Mouse (Mus musculus): ENCODE measurements at regions not wholly inside any gene's neighbourhood (a gene's known extent, or its start where the extent isn't known, plus 50 kb on each side); places are given as distances from the start of the nearest gene placed in this dataset.
"Not testable (repeated sequence)": the region's sequence is repeated elsewhere in the genome, so short reads cannot be mapped to it uniquely, and the experiment has no call there.

DNA sequence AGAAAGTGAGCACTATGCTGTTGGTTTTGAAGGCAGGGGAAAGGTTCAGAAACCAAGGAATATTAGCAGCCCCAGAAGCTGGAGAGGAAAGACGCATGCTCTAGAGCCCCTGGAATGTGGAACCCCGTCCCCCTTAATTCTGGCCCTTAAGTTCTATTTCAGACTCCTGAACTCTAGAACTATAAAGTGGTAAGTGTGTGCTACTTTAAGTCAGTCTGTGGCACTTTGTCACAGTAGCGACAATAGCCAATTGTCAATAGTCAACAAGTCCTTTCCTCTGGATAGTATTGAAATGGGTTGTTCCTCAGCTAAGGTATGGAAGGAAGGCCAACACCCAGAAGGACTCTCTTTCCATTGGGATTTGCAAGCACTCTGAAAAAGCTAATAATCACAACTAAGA lies 64.2 kb upstream of the Cpm start:
- WGBS = 86% methylated on average over 3 of the region's 3 CpGs
- H3K4me3 ChIP-seq (replicated peaks; ENCODE audit: control insufficient read depth, low read depth, low read length) = no peak overlapping the region
- peaks cover 4% of the 10 kb centered on the region; the same call in 1 of the 2 replicates for H3K4me1 ChIP-seq (ENCODE audit: control insufficient read depth, insufficient read depth, low read length)
- H3K27ac ChIP-seq (ENCODE audit: control insufficient read depth, insufficient read depth, low read depth, low read length, poor library complexity) = no peak overlapping the region
- no peak for TF ChIP-seq POLR2A (IDR thresholded peaks at IDR 0.05; ENCODE audit: borderline replicate concordance, control insufficient read depth, low read depth, low read length)
- TF ChIP-seq CTCF (IDR thresholded peaks at IDR 0.05; ENCODE audit: control insufficient read depth, insufficient read depth, low read length) = no peak

DNA sequence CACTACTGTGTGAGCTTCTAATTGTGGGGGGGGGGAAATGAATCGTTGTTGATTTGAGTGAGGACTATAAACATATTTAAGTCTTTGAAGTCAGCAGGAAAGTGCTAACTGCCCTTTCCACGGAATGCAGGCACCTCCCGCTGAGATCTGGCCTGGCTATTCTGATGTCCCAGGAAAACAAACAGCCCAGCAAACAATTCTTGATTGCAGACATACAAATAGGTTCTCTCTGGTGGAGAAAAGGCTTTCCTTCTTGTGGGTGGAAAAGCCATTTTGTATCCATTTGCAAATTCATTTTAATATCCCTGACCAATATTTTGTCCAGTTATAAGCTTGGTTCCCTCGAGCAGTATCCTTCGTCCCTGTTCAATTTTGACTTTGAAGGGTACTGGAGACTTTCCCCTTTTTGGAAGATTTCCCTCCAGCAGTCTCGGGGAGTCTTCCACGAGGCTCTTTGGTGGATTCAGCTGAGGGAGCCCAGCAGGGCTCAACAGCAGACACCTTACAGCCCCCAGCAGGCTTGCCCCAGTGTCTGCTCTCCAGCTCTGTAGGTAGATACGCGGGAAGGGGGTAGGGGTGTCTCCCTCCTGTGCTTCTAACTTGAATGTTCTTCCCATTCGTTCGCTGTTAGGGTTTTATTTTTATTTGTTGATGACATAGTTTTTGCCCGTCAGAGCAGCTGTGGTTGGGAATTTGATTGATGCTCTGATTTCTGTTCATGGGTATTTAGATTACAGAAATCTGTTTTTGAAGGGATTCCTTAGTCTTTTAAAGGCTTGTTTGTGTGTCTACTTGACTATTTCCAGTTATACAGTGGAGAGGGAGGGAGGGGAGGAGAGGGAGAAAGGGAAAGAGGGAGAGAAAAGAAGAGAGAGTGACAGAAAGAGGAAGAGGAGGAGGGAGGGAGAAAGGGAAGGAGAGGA lies 64.9 kb upstream of the Cpm start:
- 66% methylated on average over 12 of the region's 12 CpGs for WGBS
- Histone ChIP-seq H3K27ac (ENCODE audit: control insufficient read depth, insufficient read depth, low read depth, low read length, poor library complexity) (no peak overlapping the region), H3K4me1 (ENCODE audit: control insufficient read depth, insufficient read depth, low read length) (peaks cover 4% of the 10 kb centered on the region; the same call in 1 of the 2 replicates), H3K4me3 (replicated peaks; ENCODE audit: control insufficient read depth, low read depth, low read length) (no peak overlapping the region)
- TF ChIP-seq POLR2A (IDR thresholded peaks at IDR 0.05; ENCODE audit: borderline replicate concordance, control insufficient read depth, low read depth, low read length) (no peak), CTCF (IDR thresholded peaks at IDR 0.05; ENCODE audit: control insufficient read depth, insufficient read depth, low read length) (no peak)

DNA sequence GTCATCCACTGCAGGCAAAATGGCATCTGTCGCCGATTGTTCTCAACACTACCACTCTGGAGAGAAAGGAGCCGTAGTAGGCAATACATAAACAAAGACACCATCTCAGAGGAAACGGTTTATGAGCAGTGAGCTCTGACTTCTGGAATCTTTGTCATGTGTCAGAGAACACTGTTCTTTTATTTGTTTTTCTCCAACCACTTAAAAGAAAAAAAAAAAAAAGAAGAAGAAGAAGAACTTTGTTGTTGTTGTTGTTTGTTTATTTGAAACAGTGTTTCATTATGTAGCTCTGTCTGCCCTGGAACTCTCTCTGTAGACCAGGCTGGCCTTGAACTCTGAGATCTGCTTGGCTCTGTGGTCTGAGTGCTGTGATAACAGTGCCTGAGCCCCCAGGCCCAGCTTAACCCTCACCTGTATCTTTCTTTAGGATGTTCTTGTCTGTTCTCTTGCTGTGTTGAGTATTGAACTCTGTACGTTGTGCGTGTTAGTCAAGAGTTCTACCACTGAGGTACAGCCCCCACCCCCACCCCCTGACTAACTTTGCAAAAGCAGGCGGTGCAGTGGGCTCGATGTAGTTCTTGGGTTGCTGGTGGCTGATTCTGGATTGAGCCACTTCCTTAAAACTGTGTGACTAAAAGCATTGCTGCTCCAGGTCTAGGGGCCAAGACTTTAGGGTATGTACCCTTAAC lies 65.7 kb upstream of the Cpm start:
- WGBS = 75% methylated on average over 8 of the region's 8 CpGs
- H3K4me3 ChIP-seq (replicated peaks; ENCODE audit: control insufficient read depth, low read depth, low read length) = no peak overlapping the region
- no peak for TF ChIP-seq CTCF (IDR thresholded peaks at IDR 0.05; ENCODE audit: control insufficient read depth, insufficient read depth, low read length)
- no peak for TF ChIP-seq POLR2A (IDR thresholded peaks at IDR 0.05; ENCODE audit: borderline replicate concordance, control insufficient read depth, low read depth, low read length)

DNA sequence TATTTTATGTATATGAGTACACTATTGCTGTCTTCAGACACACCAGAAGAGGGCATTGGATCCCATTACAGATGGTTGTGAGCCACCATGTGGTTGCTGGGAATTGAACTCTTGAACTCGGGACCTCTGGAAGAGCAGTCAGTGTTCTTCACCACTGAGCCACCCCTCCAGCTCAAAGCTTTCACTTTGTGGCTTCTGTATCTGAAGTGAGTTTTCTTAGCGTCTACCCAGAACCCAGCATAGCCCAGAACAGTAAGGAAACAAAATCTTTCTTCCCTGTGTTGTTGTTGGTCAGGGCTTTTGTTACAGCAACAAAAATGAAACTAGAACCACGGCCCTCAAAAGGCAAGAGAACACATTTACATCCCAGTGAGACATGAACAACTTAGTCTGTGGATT lies 66.5 kb upstream of the Cpm start:
- not testable (repeated sequence) for H3K4me1 ChIP-seq (ENCODE audit: control insufficient read depth, insufficient read depth, low read length); H3K4me3 ChIP-seq (replicated peaks; ENCODE audit: control insufficient read depth, low read depth, low read length); H3K27ac ChIP-seq (ENCODE audit: control insufficient read depth, insufficient read depth, low read depth, low read length, poor library complexity)
- 75% methylated on average over 3 of the region's 3 CpGs for WGBS

More for the DNA sequence above, 65.7 kb upstream of the Cpm start:
- Histone ChIP-seq H3K27ac (ENCODE audit: control insufficient read depth, insufficient read depth, low read depth, low read length, poor library complexity) (no peak overlapping the region), H3K4me1 (ENCODE audit: control insufficient read depth, insufficient read depth, low read length) (peaks cover 4% of the 10 kb centered on the region; the same call in 1 of the 2 replicates)

DNA sequence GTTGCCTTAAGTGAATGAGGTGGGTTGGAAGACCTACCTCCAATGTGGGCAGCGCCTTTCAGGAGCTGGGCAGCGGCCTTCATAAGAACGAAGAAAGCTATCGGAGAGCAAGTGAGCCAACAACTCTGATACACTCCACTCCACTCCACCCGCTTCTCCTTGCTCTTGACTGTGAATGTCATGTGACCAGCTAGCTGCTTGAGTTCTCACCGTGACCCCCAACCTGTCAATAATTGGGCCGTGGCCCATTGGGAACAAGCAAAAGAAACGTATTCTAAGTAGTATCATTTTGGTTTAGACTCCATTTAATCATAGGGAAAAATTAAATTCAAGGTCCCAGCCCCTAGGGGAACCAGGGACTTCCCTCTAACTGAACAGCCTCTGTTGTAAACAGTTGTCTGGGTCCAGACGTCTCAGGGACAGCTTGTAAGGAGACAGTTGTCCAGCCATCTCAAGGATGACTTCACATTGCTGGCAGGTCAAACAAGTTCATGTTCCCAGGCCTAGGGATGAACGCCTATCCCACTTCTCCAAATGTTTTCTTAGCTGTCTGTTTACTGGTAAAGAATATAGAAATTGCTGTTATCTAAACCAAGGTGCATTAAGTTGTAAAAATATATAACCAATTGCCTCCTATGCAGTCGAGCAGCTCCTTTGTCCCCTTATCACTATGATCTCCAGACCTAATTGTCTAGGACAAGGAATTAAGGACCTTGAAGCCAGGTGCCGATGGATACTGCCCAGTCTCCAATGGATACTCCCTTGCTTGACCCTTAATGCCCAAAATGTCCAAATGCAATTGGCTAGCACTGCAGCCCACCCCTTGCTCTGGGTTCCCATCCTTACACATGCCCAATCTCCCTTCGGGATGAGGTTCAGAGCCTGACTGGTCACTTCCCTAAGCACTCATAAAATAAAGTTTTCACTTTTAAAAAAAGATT lies 67.1 kb upstream of the Cpm start:
- no peak overlapping the region for H3K27ac ChIP-seq (ENCODE audit: control insufficient read depth, insufficient read depth, low read depth, low read length, poor library complexity)
- no peak overlapping the region for H3K4me3 ChIP-seq (replicated peaks; ENCODE audit: control insufficient read depth, low read depth, low read length)
- 79% methylated on average over 13 of the region's 13 CpGs for WGBS
- H3K4me1 ChIP-seq (ENCODE audit: control insufficient read depth, insufficient read depth, low read length) = peaks cover 4% of the 10 kb centered on the region; the same call in 1 of the 2 replicates
- TF ChIP-seq CTCF (IDR thresholded peaks at IDR 0.05; ENCODE audit: control insufficient read depth, insufficient read depth, low read length) (no peak), POLR2A (IDR thresholded peaks at IDR 0.05; ENCODE audit: borderline replicate concordance, control insufficient read depth, low read depth, low read length) (no peak)

DNA sequence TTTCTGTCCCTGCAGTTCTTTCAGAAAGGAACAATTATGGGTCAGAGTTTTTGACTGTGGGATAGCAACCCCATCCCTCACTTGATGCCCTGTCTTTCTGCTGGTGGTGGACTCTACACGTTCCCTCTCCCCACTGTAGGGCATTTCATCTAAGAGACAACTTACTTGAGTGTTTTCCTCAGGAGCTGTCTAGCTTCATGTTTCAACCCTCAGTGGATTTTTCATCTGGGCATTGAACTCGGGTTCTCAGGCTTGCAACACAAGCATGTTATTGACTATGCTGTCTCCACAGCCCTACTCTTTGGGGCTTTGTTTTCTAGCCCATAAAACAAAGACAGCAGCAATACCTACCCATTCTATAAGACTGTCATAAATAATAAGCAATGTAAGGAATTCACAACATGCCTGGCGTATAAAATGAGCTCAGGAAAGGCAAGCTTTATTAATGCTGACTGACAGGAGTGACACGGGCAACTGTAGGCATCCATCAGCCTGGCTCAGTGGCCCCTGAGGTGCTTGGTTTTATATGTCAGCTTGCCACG lies 68.0 kb upstream of the Cpm start:
- no peak overlapping the region for H3K4me3 ChIP-seq (replicated peaks; ENCODE audit: control insufficient read depth, low read depth, low read length)
- peaks cover 4% of the 10 kb centered on the region; the same call in 1 of the 2 replicates for H3K4me1 ChIP-seq (ENCODE audit: control insufficient read depth, insufficient read depth, low read length)
- TF ChIP-seq POLR2A (IDR thresholded peaks at IDR 0.05; ENCODE audit: borderline replicate concordance, control insufficient read depth, low read depth, low read length) = no peak
- no peak for TF ChIP-seq CTCF (IDR thresholded peaks at IDR 0.05; ENCODE audit: control insufficient read depth, insufficient read depth, low read length)
- H3K27ac ChIP-seq (ENCODE audit: control insufficient read depth, insufficient read depth, low read depth, low read length, poor library complexity) = no peak overlapping the region
- 73% methylated on average over 5 of the region's 5 CpGs for WGBS

DNA sequence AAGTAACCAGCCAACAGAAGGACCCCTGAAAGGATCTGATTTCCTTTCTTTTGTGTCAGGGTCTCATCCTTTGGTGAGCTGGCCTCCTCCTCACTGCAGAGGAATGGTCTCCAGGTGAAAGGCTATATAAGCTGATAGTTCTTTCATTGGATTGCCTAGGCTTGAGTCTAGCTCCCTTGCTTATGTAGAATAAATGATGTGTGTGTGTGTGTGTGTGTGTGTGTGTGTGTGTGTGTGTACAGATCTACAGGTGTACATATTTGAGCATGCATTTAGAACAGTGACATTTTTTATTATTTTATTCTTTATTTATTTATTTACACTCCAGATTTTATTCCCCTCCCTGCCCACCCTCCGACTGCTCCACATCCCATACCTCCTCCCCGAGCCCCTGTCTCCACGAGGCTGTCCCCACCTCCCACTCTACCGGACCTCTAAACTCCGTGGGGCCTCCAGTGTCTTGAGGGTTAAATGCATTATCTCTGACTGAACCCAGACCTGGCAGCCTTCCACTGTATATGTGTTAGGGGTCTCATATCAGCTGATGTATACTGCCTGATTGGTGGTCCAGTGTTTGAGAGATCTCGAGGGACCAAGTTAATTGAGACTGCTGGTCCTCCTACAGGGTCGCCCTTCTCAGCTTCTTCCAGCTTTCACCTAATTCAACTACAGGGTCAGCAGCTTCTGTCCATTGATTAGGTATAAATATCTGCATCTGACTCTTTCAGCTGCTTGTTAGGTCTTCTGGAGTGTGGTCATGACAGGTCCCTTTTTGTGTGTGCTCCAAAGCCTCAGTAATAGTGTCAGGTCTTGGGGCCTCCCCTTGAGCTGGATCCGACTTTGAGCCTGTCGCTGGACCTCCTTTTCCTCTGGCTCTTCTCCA lies 68.7 kb upstream of the Cpm start:
- 81% methylated on average over 9 of the region's 9 CpGs for WGBS
- Histone ChIP-seq H3K4me1 (ENCODE audit: control insufficient read depth, insufficient read depth, low read length) (peaks cover 4% of the 10 kb centered on the region; the same call in 1 of the 2 replicates), H3K4me3 (replicated peaks; ENCODE audit: control insufficient read depth, low read depth, low read length) (no peak overlapping the region), H3K27ac (ENCODE audit: control insufficient read depth, insufficient read depth, low read depth, low read length, poor library complexity) (no peak overlapping the region; the same call in 1 of the 2 replicates)
- TF ChIP-seq CTCF (IDR thresholded peaks at IDR 0.05; ENCODE audit: control insufficient read depth, insufficient read depth, low read length) = no peak
- no peak for TF ChIP-seq POLR2A (IDR thresholded peaks at IDR 0.05; ENCODE audit: borderline replicate concordance, control insufficient read depth, low read depth, low read length)

Measured in bone marrow, adult 2 months (tissue).